Mouse (Mus musculus) brown adipose tissue, adult 24 weeks (tissue): ENCODE measurements around the gene Dop1a. TPM values are rescaled to one million over a fixed set of nuclear protein-coding genes. Genes with fewer than 3 reads are reported as not detected.

ENCODE experiments used
- H3K27ac ChIP-seq: fragments of 200-500 bp; replicated peaks from 2 replicates; pipeline ENCODE4 v1.5.1; 2012; ENCODE audit warnings: low read depth, mild to moderate bottlenecking, low read length
- H3K4me1 ChIP-seq: fragments of 200-500 bp; 2 replicates; pipeline ENCODE4 v1.6.1; 2012; ENCODE audit warnings: low read length, mixed read lengths; ENCODE audit not compliant: control insufficient read depth, insufficient read depth, insufficient read length
- H3K4me3 ChIP-seq: fragments of 200-500 bp; 2 replicates; pipeline ENCODE4 v1.5.1; 2012; ENCODE audit warnings: low read depth, mild to moderate bottlenecking, low read length, moderate library complexity; ENCODE audit not compliant: insufficient read depth
- polyA plus RNA-seq: library from polyadenylated mRNA; stranded (reverse); fragments of >200 nt; gene quantifications from 2 replicates; pipeline ENCODE4 v1.2.4, GENCODE M21; 2012; ENCODE audit not compliant: missing spikeins, insufficient read depth, insufficient read length

The Dop1a gene
- polyA plus RNA-seq, 1 experiment = 7.5 TPM

DNA sequence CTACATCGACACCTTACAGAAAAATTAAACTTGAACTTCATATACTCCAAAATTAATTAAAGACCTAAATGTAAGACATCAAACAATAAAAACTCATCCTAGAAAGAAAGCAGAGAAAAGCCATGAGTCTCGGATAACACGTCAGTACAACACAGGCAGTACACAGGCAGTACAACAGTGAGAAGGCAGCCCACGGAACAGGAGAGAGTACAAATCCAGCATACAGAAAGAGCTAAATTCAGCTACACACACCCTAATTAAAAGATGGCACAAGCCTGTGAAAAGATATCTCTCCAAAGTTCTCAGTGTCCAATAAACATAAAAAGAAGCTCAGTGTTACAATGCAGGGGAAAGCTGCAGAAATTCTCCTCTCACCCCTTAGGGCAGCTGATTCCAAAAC lies 9.0 kb downstream of the Dop1a start:
- Histone ChIP-seq H3K4me1 (peaks cover 3% of the 10 kb centered on the region), H3K4me3 (no peak overlapping the region), H3K27ac (no peak overlapping the region)

DNA sequence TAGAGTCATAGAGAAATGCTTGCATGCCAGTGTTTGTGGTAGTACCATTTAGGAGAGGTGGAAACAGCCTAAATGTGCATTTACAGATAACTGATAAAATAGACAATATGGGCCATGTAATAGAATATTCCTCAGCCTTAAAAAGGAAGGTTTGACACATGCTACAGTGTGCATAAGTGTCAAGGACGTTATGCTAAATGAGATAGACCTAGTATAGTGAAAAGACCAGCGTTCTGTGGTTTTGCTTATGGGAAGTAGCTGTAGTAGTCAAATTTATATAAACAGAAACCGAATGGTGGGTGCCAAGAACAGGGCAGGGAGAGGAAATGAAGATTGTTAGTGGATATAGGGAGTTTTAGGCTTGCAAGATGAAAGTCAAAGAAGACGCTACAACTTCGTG lies 9.8 kb downstream of the Dop1a start:
- Histone ChIP-seq H3K4me3 (no peak overlapping the region), H3K4me1 (peaks cover 3% of the 10 kb centered on the region), H3K27ac (no peak overlapping the region)

DNA sequence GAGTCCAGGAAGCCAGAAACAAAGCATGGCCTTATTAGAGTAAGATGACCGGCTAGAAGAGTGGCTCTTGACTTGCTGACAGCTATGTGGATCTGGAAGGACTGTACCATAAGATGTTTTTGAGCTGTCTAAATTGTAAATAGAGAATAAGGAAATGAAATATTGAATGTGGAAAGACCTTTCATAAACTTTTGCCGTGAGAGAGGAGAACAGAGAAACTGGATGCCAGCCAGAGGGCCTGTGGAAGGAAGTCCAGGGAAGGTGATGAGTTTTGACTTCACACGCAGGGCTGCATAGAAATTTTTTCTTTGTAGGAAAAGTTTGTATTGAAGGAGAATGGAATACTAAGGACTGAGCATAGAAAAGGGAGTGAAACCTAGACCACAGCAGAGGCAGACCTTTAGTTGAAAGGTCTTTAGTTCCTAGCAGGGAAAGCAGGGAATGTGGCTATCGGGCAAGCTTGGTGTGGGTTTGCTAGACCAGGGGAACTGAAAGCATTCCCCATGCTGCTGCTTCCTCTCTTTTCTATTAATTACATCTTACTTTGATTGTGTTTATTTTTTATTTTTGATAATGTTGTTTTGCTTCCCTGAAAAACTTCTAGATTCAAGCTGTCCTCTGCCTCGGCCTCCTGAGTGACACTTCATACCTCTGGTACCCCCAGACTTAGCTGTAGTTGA lies 11.6 kb downstream of the Dop1a start:
- peak overlapping the region; percentile 13; the same call in 1 of the 2 replicates for H3K27ac ChIP-seq
- peaks cover 3% of the 10 kb centered on the region for H3K4me1 ChIP-seq
- H3K4me3 ChIP-seq = no peak overlapping the region

DNA sequence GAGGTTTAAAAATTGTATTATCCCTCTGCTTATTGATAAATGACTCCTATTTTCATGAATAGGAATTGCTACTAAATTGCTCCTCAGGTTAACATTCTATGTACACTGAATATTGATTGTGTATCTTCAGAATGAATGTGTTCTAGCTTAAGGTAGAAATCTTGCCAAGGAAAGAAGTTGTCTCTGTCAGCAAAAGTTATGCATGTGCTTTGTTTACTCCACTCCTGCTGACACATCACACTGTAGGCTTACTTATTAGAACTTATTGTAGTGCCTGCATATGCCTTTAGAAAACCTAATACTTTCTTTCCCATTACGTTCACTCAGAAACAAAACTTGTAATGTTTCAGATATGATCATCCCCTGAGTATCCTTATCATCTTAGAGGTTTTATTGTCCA lies 15.3 kb downstream of the Dop1a start:
- H3K27ac ChIP-seq = no peak overlapping the region
- no peak overlapping the region for H3K4me3 ChIP-seq
- peaks cover 3% of the 10 kb centered on the region for H3K4me1 ChIP-seq

DNA sequence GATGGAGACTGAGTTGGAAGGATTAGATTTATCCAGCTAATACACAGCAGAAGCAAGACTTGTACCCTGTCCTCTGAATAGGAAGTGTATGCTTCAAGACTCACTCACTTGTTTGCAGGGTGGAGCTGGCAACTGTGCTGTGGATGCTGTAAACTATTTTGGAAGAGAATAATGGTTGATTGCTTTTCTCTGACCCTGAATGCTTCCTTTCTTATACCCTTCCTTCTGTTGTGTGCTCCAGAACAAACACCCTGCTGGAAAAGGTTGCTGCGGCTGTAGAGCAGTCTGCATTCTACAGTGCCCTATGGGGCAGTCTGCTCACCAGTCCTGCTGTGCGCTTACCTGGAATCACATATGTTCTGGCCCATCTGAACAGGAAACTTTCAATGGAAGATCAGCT lies 24.8 kb downstream of the Dop1a start:
- no peaks in the 10 kb centered on the region for H3K4me1 ChIP-seq

DNA sequence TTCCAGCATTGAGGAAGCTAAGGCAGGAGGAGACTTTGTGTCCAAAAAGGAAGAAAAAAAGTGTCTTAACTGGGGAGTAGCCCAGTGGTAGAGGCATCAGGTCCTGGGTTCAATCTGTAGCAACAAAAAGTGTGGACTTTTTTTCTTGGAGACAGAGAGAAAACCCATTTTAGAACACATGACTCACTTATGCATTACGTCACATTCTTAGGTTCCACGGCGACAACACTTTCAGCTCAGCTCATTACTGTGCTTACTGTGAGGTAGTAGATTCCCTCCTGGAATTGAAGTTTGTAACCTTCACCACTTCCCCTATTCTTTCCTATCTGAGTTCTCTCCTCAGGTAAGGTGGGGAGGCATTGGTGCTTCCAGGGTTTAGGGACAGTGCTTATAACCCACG lies 29.3 kb downstream of the Dop1a start:
- Histone ChIP-seq H3K4me3 (no peak overlapping the region), H3K4me1 (no peaks in the 10 kb centered on the region), H3K27ac (no peak overlapping the region)

More for the DNA sequence above, 24.8 kb downstream of the Dop1a start:
- no peak overlapping the region for H3K4me3 ChIP-seq
- no peak overlapping the region for H3K27ac ChIP-seq

DNA sequence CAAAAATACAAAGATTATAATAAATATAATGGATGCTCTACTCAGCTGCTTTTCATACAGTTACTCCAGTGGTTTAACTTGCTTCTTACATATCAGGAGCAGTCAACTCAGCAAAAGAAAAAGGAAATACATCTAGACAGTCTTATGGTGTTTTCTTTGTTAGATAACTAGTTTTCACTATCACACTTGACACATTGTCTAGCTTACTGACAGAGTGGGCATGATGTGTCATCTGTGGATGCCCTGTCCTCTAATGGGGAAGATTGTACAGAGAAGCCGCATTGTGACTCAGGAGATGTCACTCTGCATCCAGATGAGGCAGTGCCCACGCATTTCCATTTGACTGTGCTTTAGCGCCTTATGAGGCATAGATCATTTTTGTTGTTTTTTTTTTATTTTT lies 32.1 kb downstream of the Dop1a start:
- Histone ChIP-seq H3K4me3 (no peak overlapping the region), H3K27ac (no peak overlapping the region), H3K4me1 (no peaks in the 10 kb centered on the region)

DNA sequence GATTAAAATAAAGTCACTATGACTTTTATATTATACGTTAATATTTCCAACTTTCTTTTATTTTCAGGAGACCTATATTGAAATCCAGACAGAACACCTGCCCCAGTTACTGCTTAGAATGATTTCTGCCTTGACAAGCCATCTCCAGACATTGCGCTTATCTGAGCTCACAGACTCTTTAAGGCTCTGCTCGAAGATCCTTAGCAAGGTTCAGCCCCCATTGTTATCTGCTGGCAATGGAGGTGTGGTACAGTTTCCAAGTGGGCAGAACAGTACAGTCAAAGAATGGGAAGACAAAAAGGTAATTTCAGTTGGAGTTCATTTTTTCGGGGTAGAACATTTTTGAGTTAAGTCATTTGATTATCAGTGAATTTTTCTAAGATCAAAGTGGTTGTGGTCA lies 40.5 kb downstream of the Dop1a start:
- Histone ChIP-seq H3K4me1 (no peaks in the 10 kb centered on the region), H3K27ac (no peak overlapping the region), H3K4me3 (no peak overlapping the region)

DNA sequence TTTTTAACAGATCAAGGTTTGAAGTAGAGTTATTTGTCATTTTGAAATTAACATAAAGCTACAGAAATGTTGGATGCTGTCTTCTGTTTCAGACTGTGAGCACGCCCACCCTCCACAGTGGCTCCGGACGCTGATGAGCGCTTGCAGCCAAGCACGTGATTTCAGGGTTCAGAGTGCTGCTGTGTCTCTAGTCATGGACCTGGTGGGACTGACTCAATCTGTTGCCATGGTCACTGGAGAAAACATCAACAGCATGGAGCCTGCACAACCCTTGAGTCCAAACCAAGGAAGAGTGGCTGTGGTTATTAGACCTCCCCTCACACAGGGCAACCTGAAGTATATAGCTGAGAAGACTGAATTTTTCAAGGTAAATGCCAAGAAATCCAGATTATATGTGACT lies 46.8 kb downstream of the Dop1a start:
- H3K27ac ChIP-seq = no peak overlapping the region
- H3K4me1 ChIP-seq = no peaks in the 10 kb centered on the region
- no peak overlapping the region for H3K4me3 ChIP-seq

DNA sequence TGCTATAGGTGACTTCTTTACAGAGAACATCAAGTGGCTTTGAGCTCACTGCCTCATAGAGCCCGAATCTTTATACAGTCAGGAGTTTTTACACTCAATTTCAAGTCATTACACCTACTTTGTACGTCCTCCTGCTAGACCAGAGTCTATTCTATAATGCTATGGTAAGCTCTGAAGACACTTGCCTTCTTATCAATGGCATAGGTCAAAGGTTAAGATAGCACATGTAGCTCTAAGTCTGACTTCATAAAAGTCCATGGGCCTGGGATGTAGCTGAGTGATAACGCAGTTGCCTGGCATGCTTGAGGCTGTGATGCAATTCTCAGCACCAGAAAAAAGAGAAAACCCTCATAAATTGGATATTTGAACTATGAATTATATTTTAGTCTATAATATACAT lies 47.4 kb downstream of the Dop1a start:
- Histone ChIP-seq H3K4me1 (no peaks in the 10 kb centered on the region), H3K27ac (no peak overlapping the region), H3K4me3 (no peak overlapping the region)

DNA sequence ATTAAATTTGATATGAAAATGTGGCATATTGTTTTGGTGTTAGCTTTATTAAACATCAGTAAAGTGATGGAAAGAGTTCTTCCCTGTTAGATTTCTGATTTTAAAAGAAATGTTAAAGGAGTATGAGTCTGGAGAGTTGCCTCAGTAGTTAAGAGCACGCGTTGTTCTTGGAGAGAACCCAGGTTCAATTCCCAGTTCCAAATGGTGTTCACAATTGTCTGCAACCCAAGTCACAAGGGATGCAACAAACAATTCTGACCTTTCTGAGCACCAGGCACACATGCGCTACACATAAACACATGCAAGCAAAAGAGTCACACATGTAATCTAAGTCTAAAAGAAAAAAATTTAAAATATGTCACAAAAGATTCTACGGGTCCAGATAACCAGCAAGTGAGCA lies 47.8 kb downstream of the Dop1a start:
- Histone ChIP-seq H3K4me3 (no peak overlapping the region), H3K4me1 (no peaks in the 10 kb centered on the region), H3K27ac (no peak overlapping the region)

DNA sequence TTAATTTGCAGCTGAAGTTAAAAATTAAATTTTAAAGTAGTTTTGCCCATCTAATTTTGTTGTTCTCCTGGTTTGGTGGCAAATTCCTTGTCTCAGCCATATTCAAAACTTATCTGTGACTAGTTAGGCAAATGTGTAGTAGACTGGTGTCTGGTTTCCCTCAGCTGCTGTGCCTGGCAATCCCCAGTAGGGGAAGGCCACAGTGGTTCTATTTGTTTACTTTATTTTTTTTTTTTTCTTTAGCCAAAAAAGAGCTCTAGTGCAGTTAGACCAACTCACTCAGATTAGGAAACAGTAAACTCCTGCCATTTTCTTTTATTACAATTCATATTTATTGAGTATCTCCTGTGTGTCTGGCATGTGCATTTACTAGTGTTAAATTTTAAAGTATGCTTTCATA lies 55.4 kb downstream of the Dop1a start:
- Histone ChIP-seq H3K4me3 (no peak overlapping the region), H3K27ac (no peak overlapping the region), H3K4me1 (no peaks in the 10 kb centered on the region)

DNA sequence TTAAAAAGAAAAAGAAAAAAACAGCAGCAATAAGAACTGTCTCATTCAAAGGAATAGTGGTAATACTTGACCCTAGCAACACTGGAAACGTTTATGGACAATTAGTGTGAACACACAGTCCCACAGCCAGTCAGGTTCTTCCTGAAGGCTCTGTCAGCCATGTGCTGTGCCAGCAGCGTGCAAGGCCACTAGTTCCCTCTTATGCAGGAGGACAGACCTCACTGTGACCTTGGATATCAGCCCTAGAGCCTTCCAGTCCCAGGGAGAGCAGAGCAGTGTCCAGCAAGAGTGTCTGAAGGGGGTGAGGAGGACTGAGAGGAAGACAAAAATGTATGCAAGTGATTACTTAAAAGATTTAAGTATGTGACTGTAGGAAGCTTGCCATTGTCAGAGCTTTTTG lies 58.6 kb downstream of the Dop1a start:
- Histone ChIP-seq H3K4me1 (no peaks in the 10 kb centered on the region), H3K27ac (no peak overlapping the region), H3K4me3 (no peak overlapping the region)

DNA sequence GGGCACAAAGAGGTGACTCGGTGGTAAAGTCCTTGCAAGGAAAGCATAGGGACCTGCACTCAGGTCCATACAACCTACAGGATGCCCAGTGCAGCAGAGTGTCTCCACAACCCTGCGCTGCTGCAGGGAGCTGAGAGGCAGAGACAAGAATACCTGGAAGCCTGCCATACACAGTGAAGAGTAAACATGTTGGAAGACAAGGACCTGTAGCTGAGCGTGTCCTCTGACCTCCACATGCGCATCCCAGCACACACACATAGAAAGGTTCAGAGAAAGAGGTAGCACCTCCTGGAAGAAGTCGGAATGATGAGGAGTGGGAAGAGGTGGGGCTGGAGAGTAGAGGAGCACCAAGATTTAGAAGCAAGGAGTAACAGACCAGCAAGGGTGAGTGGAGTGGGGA lies 67.1 kb downstream of the Dop1a start:
- Histone ChIP-seq H3K4me1 (no peaks in the 10 kb centered on the region), H3K4me3 (no peak overlapping the region), H3K27ac (no peak overlapping the region)

DNA sequence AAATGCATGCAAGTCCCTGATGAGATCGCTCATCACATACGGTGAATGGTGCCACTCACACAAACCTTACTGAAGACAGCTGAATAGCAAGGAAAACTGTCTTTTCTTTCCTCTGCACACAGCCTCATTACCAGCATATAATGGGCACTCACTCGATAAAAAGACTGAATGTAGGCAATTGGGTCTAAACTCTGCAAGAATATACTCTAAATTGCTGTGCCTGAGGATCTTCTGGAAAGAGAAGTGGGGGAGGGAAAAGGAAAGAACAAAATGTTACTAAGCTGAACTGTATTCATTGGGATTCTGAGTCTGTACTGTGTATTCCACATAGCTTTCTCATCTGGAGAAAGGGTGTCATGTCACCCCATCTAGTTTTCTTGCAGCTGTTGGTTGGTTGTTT lies 76.5 kb downstream of the Dop1a start:
- Histone ChIP-seq H3K27ac (no peak overlapping the region), H3K4me1 (no peaks in the 10 kb centered on the region), H3K4me3 (no peak overlapping the region)

DNA sequence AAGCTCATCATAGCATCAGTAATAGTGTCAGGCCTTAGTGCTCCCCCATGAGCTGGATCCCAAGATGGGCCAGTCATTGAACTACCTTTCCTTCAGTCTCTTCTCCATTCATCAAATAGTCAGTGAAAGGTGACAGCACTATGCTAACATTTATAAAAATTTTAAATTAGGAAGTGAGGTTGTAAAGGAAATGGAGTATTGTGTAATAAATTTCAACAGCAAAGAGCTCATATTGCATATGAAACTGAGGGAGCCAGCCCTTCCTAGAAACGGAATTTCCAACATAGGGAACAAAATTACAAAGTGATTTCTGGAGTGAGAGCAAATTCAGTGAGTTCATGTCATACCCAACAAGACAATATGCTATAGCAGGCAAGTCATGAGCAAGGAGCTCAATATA lies 77.6 kb downstream of the Dop1a start:
- H3K27ac ChIP-seq = no peak overlapping the region
- H3K4me3 ChIP-seq = no peak overlapping the region
- no peaks in the 10 kb centered on the region for H3K4me1 ChIP-seq
